Mouse (Mus musculus) adrenal gland, adult (tissue): ENCODE results near the gene Prcc.
"Not testable (repeated sequence)": the region's sequence is repeated elsewhere in the genome, so short reads cannot be mapped to it uniquely, and the experiment has no call there.

Experiments
- DNase-seq, 2 experiments: peaks; one replicate each; pipeline ENCODE4 v3.0.0; 2022 to 2023; ENCODE audit warnings: low spot score in 1 of 2; ENCODE audit not compliant: inconsistent age in 2 of 2

Gene Prcc

GRCm38 (mm10) chr3:87846650-87847110 lies 38.7 kb downstream of the Prcc start, which contains the start of gene Sh2d2a:
Gene Sh2d2a (plus strand): TSS chr3:87846755.
- no peak for DNase-seq

GRCm38 (mm10) chr3:87846186-87846585 lies 39.2 kb downstream of the Prcc start:
- DNase-seq, result no peak

- DNase-seq, result no peak
Observed at GRCm38 (mm10) chr3:87844981-87845380, 40.4 kb downstream of the Prcc start.

- DNase-seq, result no peak
Observed at GRCm38 (mm10) chr3:87840858-87841257, 44.5 kb downstream of the Prcc start.

GRCm38 (mm10) chr3:87838622-87839021 lies 46.8 kb downstream of the Prcc start:
- peak; percentile 62 to 91 for DNase-seq

GRCm38 (mm10) chr3:87833482-87833881 lies 51.9 kb downstream of the Prcc start:
- peak in 1 of 2 experiments; percentile 22 for DNase-seq

- no peak for DNase-seq
Observed at GRCm38 (mm10) chr3:87832109-87832859, 53.1 kb downstream of the Prcc start.

DNA sequence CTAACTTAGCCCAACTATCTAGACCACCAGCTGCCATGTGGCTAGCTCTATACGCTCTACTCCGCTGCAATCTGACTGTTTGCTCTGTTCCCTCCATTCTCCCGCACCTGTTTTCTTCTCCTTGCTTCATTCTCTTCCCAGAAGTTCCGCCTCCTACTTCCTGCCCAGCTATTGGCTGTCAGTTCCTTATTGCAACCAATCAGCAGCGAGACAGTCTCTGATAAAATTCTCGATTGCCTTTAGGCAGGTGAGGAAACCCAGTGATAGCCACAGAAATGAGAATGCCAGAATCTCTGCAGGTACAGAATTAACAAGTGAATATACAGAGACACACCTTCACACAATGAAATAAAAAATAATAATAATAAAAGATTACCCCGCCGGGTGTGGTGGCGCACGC lies 56.4 kb downstream of the Prcc start:
- DNase-seq, result no peak

DNA sequence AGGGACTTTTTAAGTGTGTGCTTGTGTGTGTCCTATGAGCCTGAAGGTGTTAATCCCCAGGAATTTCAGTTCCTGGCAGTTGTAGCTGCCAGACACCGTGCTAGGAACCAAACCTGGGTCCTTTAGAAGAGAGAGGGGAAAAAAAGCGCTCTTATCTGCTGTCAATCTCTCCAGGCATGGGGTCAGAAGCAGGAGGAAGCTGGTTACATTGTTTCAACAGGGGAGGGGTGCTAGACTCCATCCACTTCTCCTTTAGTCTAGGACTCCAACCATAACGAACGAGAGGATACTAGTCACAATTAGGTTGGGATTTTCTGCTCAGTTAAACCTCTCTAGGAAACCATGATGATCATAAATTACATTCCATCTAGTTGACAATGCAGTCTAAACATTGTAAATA lies 57.0 kb downstream of the Prcc start:
- no peak for DNase-seq

GRCm38 (mm10) chr3:87824206-87824605 lies 61.2 kb downstream of the Prcc start, which contains the start of gene Pear1:
Gene Pear1 (minus strand): TSS chr3:87824306.
- not testable (repeated sequence) for DNase-seq

DNA sequence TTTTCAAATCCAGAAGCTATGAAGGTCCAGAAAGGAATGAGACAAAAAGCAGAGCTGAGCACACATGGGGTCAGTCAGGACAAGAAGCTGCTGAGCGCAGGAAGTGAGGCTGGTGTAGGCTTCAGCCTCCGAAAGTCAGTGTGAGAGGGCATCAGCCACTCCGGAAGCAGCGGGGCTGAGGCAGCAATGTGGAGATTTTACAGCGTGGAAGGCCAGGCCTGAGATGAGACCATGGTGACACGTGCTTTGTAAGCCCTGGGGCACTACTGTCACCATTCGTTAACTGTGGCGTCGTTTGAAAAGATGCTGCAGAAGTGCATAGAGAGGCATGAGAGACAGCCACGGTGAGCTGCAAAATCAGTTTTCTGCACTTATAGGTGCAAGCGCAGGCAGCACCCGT lies 67.2 kb downstream of the Prcc start:
- no peak for DNase-seq

- peak; percentile 68 to 91 for DNase-seq
Observed at GRCm38 (mm10) chr3:87816646-87817093, 68.7 kb downstream of the Prcc start.

- DNase-seq, result no peak
Observed at GRCm38 (mm10) chr3:87816166-87816565, 69.2 kb downstream of the Prcc start.

DNA sequence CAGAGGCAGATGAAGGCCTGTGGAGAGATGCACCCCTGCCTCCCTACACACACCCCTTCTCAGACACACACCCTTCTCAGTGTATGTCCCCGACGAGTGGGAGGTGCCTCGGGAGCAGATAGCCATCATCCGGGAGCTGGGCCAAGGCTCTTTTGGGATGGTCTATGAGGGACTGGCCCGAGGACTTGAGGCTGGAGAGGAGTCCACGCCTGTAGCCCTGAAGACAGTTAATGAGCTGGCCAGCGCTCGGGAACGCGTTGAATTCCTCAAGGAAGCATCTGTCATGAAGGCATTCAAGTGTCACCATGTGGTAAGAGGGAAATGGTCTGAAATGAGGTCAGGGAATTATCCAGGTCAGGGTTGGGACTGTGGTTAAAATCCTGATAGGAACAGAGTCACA lies 72.5 kb downstream of the Prcc start:
- DNase-seq, result peak in 1 of 2 experiments; percentile 60

DNA sequence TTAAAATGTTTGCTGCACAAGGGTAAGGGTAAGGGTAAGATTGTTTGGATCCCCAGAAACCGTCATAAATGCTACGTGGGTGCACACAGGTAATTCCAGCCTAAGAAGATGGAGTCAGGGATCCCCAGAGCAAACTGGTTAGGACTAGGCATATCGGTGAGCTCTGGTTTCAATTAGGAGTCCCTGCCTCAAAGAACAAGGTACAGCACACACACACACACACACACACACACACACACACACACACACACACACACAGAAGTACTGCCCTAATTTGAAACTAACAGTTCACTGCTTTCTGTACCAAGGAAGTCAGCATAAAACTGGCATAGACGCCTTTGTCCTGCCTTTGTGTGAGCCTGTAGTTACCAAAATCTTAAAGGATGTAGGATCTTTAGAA lies 73.0 kb downstream of the Prcc start:
- no peak for DNase-seq

DNA sequence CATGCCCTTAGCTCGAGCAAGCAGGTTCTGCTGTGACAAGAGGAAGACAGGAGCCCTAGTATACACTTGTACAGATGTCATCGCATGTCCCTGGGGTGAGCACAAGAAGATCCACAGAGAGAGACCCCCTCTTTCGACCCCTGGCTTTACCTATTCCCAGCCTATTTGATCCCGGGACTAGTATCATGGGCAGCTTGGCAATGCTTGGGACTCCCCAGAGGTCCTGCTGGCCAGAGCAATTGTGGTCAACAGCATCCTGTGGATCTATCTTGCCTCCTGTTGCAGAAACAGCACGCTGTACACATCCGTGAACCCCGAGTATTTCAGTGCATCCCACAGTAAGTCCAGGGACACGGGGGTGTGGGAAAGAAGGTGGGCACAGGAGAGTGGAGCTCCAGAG lies 74.1 kb downstream of the Prcc start:
- no peak for DNase-seq

DNA sequence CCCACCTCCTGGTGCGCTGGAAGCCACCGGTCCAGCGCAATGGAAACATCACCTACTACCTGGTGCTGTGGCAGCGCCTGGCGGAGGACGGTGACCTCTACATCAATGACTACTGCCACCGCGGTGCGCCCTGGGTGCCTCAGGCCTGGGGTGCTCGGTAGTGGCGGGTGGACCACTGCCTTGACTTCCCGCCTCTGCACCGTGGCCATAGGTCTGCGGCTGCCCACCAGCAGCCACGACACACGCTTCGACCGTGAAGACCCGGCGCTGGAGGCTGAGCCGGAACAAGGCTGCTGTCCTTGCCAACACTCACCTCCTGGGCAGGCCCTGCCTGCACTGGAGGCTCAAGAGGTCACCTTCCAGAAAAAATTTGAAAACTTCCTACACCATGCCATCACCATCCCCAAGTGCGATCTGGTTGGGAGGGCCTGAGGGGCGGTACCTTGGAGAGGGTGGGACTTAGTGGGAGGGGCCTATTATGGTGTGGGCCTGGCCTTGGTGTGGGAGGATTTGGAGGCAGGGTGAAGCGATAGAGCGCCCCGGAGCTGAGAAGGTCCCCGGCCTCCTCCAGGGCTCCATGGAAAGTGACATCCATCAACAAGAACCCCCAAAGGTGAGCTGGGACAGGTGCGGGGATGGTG lies 76.0 kb downstream of the Prcc start:
- peak in 1 of 2 experiments; percentile 20 for DNase-seq
